Mouse (Mus musculus) lung, postnatal 0 days (tissue): Measurements from ENCODE around the gene Hdac9.

ENCODE experiments used
- CTCF ChIP-seq: IDR thresholded peaks from 2 replicates; pipeline ENCODE4 v1.5.1; 2016; ENCODE audit warnings: antibody characterized with exemption, mild to moderate bottlenecking
- EP300 ChIP-seq: IDR thresholded peaks from 2 replicates; pipeline ENCODE4 v1.6.1; 2016; ENCODE audit warnings: antibody characterized with exemption, mild to moderate bottlenecking, control low read depth

DNA sequence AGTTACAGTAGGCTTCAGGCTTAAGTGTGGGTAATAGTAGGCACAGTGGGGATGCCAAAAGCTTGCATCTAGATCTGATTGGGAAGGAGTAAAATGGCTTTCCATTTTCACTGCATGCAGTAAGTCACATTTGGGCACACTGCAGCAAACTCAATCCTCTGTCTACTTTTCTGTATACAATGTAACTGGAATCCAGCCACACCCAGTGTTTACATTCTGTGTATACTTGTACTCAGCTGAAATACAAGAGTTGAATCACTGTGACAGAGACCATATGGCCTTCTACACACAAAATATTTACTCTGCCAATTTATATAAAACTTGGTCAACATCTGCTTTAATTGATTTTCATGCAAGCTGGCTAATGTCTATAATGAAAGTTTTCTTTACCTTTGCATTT, 362.1 kb downstream of the Hdac9 start:
- no peak for TF ChIP-seq CTCF
- TF ChIP-seq EP300: no peak
